Mouse (Mus musculus): ENCODE data around the gene Rimklb.

DNA sequence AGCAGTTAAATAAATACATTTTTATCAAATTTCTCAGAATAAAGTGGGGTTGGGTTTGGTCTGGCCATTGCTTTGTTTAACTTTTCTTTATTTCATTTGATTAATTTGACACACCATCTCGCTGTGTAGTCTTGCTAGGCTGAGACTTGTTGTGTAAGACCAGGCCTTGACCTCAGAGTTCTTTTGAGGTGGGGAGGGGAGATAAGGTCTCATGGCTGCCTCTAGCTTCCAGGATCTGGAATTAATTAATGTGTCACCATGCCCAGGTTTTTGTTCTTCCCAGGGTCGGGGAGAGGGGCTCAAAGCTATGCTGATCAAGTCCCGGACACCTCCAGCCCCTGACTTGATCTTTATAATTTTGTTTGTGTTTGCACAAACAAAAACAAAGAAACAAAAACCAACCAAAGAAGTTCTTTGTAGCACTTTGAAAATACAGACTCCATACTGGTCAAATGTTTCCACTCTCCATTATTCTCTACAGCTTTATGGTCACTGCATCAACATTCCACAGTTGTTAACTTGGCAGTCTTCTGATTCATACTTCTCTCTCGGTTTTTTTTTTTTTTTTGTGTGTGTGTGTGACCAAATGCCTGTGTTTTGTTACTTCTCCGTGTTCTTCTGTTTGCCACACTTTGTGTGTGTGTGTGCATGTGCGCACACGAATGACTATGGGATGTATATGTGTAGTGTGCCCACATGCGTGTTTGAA, 33.1 kb upstream of the Rimklb start:
- TF ChIP-seq CTCF (IDR thresholded peaks at IDR 0.05; ENCODE audit: low read depth) (no peak), EP300 (IDR thresholded peaks at IDR 0.05; ENCODE audit: low read depth) (no peak)
